Mouse (Mus musculus) layer of hippocampus, adult 2 months (tissue): Measurements from ENCODE around the gene Cks1b. TPM values are rescaled to one million over a fixed set of nuclear protein-coding genes. Genes with fewer than 3 reads are reported as not detected.

Source experiments
- DNase-seq, 2 experiments: peaks; one replicate each; pipeline ENCODE4 v3.0.0; 2022; ENCODE audit warnings: low spot score in 2 of 2
- H3K27ac ChIP-seq: fragments of 200-600 bp; 2 replicates; pipeline ENCODE4 v1.8.1; 2022
- H3K4me3 ChIP-seq: fragments of 200-600 bp; 2 replicates; pipeline ENCODE4 v1.8.1; 2022; ENCODE audit warnings: mild to moderate bottlenecking
- CTCF ChIP-seq: fragments of 200-600 bp; conservative IDR thresholded peaks from 2 replicates; pipeline ENCODE4 v1.8.1; 2022; ENCODE audit warnings: antibody characterized with exemption, mild to moderate bottlenecking, moderate library complexity
- long read RNA-seq, 2 experiments: library from polyadenylated mRNA; stranded (forward); transcript quantifications; one replicate each; pipeline ENCODE4 v2.0.0; 2021; ENCODE audit warnings: borderline mapping rate in 2 of 2
- total RNA-seq, 2 experiments: library from RNA; stranded (reverse); gene quantifications; 2 replicates each; pipeline ENCODE4 v1.2.3; 2021

Cks1b gene
- total RNA-seq: 1 to 10 TPM; 1.4 to 2.7 TPM
- long read RNA-seq, experiment 1, partial matches to known transcripts: 0 of 1 reads
- long read RNA-seq, experiment 1, other reads (novel, unspliced or antisense): 0 of 1 reads
- long read RNA-seq, experiment 2, partial matches to known transcripts: 0 of 3 reads
- long read RNA-seq, experiment 2, other reads (novel, unspliced or antisense): 0 of 3 reads

- TF ChIP-seq CTCF: 0 out of 2 replicates have a peak, but pooled peaks have one; percentile 21
- DNase-seq: peak; percentile 87 to 96
- Histone ChIP-seq H3K27ac (peak within 1 kb of the TSS; percentile 87), H3K4me3 (peak within 1 kb of the TSS; percentile 82)
These were observed at the start of gene Cks1b, which contains the start of gene Shc1 for GRCm38 (mm10) chr3:89418170-89418860. Gene Cks1b, minus strand, starts transcription at chr3:89418383. Gene Shc1, plus strand, starts transcription at chr3:89418443.

DNA sequence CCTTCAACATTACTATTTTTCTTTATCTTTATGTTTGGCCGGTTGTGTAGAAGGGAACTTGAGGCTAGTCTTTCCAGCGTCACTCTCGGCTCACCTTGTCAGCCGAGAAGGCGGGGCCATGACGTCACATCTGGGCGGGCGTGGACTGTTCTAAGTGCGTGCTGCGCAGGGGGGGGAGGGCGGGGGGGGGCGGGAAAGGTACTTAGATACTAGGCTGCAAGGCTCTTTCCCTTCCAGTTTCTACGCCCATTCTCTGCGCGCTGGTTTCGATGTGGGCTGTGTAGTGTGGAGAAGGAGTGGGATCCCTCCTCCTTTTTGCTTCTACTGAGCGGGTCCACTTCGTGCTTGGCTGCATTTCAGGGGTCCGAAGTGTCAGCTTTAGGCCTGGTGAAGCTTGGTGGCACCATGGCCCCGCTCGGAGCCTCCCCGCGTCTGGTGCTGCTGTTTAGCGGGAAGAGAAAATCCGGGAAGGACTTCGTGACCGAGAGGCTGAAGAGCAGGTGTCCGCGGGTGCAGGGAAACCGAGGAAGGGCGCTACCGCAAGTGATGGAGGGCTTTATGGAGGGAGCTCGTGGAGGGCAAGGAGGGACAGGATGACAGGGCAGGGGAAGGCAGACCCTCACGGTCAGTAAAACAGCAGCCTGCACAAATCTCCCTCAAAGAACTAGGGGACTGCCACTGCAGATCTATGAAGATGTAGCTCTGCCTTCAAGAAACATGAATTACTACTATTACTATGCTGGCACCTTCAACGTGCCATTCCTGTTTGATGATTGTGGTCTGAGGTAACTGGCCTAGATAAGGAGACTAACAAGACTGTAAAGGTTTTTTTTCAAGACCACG lies 41.0 kb upstream of the Cks1b start:
- TF ChIP-seq CTCF: no peak
- H3K4me3 ChIP-seq: peak overlapping the region; percentile 62
- H3K27ac ChIP-seq: peak overlapping the region; percentile 94
- DNase-seq: peak; percentile 85 to 92

GRCm38 (mm10) chr3:89458372-89458964 lies 40.3 kb upstream of the Cks1b start:
- Histone ChIP-seq H3K4me3 (peak overlapping the region; percentile 62), H3K27ac (peak overlapping the region; percentile 94)
- no peak for DNase-seq
- TF ChIP-seq CTCF: no peak

GRCm38 (mm10) chr3:89456726-89457665 lies 38.8 kb upstream of the Cks1b start:
- peak; percentile 43 to 70 for DNase-seq
- Histone ChIP-seq H3K27ac (no peak overlapping the region), H3K4me3 (no peak overlapping the region)
- TF ChIP-seq CTCF: peak; percentile 72

GRCm38 (mm10) chr3:89455786-89456285 lies 37.7 kb upstream of the Cks1b start:
- no peak for TF ChIP-seq CTCF
- no peak overlapping the region for H3K27ac ChIP-seq
- no peak overlapping the region for H3K4me3 ChIP-seq
- DNase-seq: no peak

DNA sequence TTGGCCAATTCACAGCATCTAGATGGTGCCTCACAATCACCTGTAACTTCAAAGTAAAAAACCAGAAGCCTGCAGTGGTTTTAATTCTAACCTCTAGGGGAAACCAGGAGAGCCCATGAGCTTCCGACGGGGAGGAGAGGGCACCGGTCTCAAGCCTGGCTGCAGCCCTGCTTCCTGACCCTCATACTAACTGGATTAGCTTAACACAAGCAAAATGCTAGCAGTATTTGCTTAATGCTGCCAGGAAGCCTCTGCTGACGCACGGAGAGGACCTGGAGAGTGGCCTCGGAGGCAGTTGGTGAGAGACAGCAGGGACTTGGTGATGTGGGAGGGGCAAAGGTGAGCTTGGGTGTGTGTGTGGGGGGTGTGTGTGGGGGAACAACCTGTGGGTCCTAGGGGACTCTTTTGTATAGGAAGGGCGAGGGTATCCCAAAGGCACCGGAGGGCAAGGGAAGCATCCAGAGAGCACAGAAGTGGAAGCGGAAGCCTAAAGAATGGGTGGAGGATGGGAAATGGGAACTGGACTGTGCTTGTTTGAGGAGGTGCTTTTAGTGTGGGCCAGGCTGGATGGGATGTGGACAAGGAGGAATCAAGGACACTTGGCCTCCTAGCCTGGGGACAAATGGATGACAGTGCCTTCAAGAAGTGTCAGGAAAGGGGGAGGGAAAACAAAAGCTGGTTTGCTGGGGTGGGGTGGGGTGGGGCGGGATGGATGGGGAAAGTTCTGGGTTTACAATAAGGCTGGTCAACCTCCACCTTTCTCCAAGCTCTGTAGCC lies 36.4 kb upstream of the Cks1b start, which contains the start of gene Pmvk:
TSS of gene Pmvk (plus strand) at position 141 of the 777 bp plus-strand sequence.
- no peak for TF ChIP-seq CTCF
- Histone ChIP-seq H3K27ac (no peak within 1 kb of the TSS), H3K4me3 (no peak within 1 kb of the TSS)
- DNase-seq: no peak

- Histone ChIP-seq H3K4me3 (no peak overlapping the region), H3K27ac (no peak overlapping the region)
- DNase-seq: no peak
- TF ChIP-seq CTCF: no peak
These were observed 33.7 kb upstream of the Cks1b start for GRCm38 (mm10) chr3:89451916-89452315.

- no peak overlapping the region for H3K27ac ChIP-seq
- peak; percentile 92 for TF ChIP-seq CTCF
- H3K4me3 ChIP-seq: no peak overlapping the region
- DNase-seq: peak; percentile 75 to 76
These were observed 31.4 kb upstream of the Cks1b start for GRCm38 (mm10) chr3:89449541-89449940.

DNA sequence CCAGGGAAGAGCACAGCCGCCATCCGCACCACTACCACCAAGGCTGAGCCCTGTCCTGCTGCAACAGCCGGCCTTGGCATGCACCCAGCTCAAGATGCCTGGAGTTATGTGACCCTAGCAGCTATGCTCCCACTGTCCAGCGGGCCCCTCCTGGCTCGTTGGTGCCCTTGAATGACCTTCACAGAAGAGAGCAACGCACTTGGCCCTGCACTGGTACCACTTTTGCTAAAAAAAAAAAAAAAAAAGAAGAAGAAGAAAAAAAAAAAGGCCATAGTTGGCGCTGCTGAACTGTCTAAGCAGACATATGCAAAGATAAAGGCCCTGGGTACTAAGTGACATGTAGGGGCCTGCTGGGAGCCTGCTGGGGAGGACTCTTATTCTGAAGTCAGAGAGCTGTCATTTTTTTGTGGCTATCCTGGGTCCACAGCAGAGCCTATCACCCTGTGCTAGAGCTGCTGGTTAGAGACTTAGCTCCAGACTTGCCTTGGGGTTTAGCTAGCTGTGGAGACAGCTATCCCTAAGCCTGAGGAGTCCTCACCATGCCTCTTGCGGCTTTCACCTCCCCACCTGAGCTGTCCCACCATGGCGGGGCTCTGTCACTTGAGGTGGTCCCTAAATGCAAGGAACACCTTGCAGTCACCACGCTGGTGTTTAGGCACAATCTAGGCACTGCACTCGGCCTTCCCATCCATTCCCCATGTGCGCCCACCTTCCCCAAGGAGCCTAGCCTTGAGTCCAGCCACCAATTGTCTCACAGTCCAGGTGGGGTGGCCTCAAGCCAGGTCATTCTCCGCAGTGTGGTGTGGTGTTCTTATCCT lies 30.7 kb upstream of the Cks1b start:
- Histone ChIP-seq H3K27ac (no peak overlapping the region), H3K4me3 (no peak overlapping the region)
- TF ChIP-seq CTCF: no peak
- no peak for DNase-seq

DNA sequence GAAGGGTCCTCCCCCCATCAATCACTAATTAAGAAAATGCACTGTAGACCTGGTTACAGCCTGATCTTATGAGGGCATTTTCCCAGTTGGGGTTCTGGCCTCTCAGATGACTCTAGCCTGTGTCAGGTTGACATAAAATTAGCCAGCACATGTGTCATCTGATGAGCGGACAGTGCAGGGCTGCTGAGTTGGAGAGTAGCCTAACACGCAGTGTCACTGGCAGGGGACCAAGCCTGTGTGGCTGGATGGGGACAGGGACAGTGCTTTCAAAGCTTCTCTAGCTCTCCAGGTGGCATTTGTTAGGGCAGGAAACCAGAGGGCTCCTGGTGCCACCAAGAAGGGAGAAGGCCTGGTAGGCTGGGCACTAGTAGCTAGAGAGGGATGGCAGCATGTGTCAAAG lies 22.5 kb upstream of the Cks1b start:
- no peak overlapping the region for H3K27ac ChIP-seq
- no peak for TF ChIP-seq CTCF

More for the DNA sequence above, 22.5 kb upstream of the Cks1b start:
- no peak overlapping the region for H3K4me3 ChIP-seq
- no peak for DNase-seq
